Mouse (Mus musculus): Measurements from ENCODE around the gene Vegfb. TPM values are rescaled to one million over a fixed set of nuclear protein-coding genes. Genes with fewer than 3 reads are reported as not detected.

Vegfb gene
- polyA plus RNA-seq (2015; fragmentation: Nextera tagmentation; extraction: Ambion mirVana): 26.2 and 28.0 TPM in 2 replicates

DNA sequence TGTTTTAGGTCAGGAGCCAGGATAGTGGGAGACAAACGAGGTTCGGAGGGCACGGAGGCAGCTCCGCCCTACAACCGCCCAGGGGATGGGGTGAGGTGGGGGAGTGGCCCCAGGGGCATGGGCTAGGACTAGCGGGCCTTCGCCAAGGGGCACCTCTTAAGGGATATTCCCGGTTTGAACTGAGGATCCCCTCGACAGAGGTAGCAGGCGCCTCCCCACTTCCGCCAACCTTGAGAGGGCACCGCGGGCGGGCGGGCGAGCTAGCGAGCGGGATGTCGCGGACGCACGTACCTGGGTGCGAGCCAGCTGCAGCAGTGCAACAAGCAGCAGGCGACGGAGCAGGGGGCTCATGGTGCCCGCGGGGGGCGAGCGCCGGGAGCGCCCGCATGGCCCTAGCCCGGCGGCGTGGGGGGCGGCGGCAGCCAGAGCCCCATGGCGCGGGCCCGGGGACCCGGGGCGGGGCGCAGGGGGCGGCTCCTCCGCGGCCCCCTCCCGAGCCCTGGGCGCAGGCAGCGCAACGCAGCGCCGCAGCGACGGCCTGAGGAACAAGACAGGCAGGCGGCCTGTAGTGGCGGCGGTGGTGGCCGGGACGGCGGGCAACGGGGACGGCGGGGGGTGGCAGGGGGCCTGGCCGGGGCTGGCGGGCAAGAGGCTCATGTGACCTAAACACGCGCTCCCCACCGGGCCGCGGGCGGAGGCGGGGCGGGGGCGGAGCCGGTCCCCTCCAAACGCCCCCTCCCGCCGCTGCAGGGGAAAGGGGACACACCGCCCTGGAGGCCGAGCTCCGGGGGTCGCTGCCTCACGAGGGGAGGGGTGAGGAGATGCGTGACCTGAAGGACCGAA lies at the start of gene Vegfb:
Vegfb (minus strand) TSS at position 591 of the 843 bp plus-strand sequence.
- no peaks in the 10 kb centered on the region for H3K27me3 ChIP-seq (ENCODE audit: control insufficient read depth, insufficient read depth, low read length)
- H3K27ac ChIP-seq (replicated peaks): peak within 1 kb of the TSS; percentile 88
- under 1% methylated on average over 67 of the region's 85 CpGs for WGBS
- peak within 1 kb of the TSS; percentile 83 for H3K9ac ChIP-seq (ENCODE audit: low read length)
- H3K4me1 ChIP-seq (replicated peaks; ENCODE audit: control insufficient read depth, insufficient read depth): peaks cover 2% of the 10 kb centered on the region; the same call in 1 of the 2 replicates
- H3K4me2 ChIP-seq (replicated peaks; ENCODE audit: low read depth): peak within 1 kb of the TSS; percentile 94
- H3K9me3 ChIP-seq (ENCODE audit: control insufficient read depth, low read length): no peaks in the 10 kb centered on the region
- H3K4me3 ChIP-seq (ENCODE audit: low read depth, low read length): peak within 1 kb of the TSS; percentile 74
- peak; percentile 68 for DNase-seq (ENCODE audit: low spot score)
- peak; percentile 49 for ATAC-seq (ENCODE audit: low FRiP score, low TSS enrichment)
- TF ChIP-seq CTCF (IDR thresholded peaks at IDR 0.05; ENCODE audit: low read depth) (no peak), EP300 (optimal IDR thresholded peaks at IDR 0.05) (no peak)
- no peaks in the 10 kb centered on the region for H3K36me3 ChIP-seq (ENCODE audit: control insufficient read depth, insufficient read depth, low read length)

DNA sequence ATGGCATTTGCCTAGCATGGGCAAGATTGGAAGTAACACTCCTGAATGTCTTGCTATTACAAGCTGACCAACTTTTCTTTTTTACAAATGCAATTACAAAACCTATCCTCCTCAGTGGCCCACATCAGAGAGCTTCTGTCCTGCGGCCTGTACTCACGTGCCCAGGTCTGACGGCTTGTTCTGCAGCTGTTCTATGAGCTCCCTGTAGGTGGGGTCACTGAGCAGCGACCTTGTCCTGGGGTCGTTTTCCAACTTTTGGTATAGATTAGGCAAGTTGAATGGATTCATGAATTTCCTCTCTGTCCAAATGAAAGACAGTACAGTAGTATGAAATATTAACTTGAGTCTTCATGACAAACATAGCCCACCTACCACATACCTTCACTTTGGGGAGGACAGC lies 46.6 kb upstream of the Vegfb start:
- Histone ChIP-seq H3K4me1 (replicated peaks; ENCODE audit: control insufficient read depth, insufficient read depth) (peaks cover 4% of the 10 kb centered on the region; the same call in 1 of the 2 replicates), H3K9ac (ENCODE audit: low read length) (no peak overlapping the region), H3K4me3 (ENCODE audit: low read depth, low read length) (no peak overlapping the region), H3K36me3 (ENCODE audit: control insufficient read depth, insufficient read depth, low read length) (peaks cover 20% of the 10 kb centered on the region), H3K27me3 (ENCODE audit: control insufficient read depth, insufficient read depth, low read length) (no peaks in the 10 kb centered on the region), H3K4me2 (replicated peaks; ENCODE audit: low read depth) (no peak overlapping the region), H3K27ac (replicated peaks) (no peak overlapping the region), H3K9me3 (ENCODE audit: control insufficient read depth, low read length) (no peaks in the 10 kb centered on the region)
- WGBS: 94% methylated on average over 5 of the region's 5 CpGs
- TF ChIP-seq CTCF (IDR thresholded peaks at IDR 0.05; ENCODE audit: low read depth) (no peak), EP300 (optimal IDR thresholded peaks at IDR 0.05) (no peak)
- ATAC-seq (ENCODE audit: low FRiP score, low TSS enrichment) (no peak), DNase-seq (ENCODE audit: low spot score) (no peak)

DNA sequence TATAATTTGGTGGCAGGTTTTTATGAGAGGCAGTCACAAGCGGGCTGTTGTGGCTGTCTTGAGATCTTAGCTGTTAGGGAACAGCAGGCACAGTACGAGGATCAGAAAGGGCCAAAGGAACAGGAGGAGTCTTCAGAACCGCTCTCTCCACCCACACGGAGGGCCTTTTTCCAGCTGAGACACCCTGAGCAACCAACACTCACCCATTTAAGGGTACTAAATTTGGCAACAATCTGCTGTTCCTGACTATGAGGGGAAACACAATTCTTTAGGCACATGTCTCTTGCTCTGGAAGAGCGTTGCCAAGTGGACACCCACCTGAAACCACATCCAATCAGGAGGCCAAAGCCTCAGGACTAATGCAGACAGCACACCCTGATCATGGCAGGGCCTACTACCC lies 42.1 kb upstream of the Vegfb start:
- Histone ChIP-seq H3K27me3 (ENCODE audit: control insufficient read depth, insufficient read depth, low read length) (no peaks in the 10 kb centered on the region), H3K4me1 (replicated peaks; ENCODE audit: control insufficient read depth, insufficient read depth) (no peaks in the 10 kb centered on the region), H3K9ac (ENCODE audit: low read length) (no peak overlapping the region), H3K9me3 (ENCODE audit: control insufficient read depth, low read length) (no peaks in the 10 kb centered on the region), H3K4me3 (ENCODE audit: low read depth, low read length) (no peak overlapping the region), H3K4me2 (replicated peaks; ENCODE audit: low read depth) (no peak overlapping the region), H3K27ac (replicated peaks) (no peak overlapping the region), H3K36me3 (ENCODE audit: control insufficient read depth, insufficient read depth, low read length) (peaks cover 38% of the 10 kb centered on the region)
- TF ChIP-seq CTCF (IDR thresholded peaks at IDR 0.05; ENCODE audit: low read depth) (no peak), EP300 (optimal IDR thresholded peaks at IDR 0.05) (no peak)
- DNase-seq (ENCODE audit: low spot score): no peak
- WGBS: 92% methylated on average over 5 of the region's 5 CpGs
- ATAC-seq (ENCODE audit: low FRiP score, low TSS enrichment): no peak

DNA sequence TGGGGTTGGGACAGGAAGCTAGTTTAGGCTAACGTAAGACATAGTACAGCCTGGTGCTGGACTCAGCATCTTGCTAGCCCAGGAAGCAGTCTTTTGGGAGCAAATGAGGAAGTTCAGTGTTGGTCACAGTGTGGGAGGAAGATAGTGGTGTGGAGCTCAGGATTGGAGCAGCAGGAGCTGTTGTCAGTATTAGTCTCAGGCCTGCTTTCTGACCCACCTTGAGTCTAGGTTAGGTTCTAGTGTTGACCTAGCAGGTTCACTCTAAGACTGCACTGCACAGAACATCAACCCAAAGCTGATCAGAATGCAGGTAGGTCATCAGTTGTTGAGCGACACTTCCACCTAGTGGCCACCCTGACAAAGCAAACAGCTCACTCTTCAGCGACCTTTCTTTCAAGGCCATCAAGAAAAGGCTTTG lies 32.8 kb upstream of the Vegfb start:
- Histone ChIP-seq H3K4me2 (replicated peaks; ENCODE audit: low read depth) (no peak overlapping the region), H3K27ac (replicated peaks) (no peak overlapping the region), H3K4me1 (replicated peaks; ENCODE audit: control insufficient read depth, insufficient read depth) (no peaks in the 10 kb centered on the region), H3K9ac (ENCODE audit: low read length) (no peak overlapping the region), H3K27me3 (ENCODE audit: control insufficient read depth, insufficient read depth, low read length) (no peaks in the 10 kb centered on the region), H3K36me3 (ENCODE audit: control insufficient read depth, insufficient read depth, low read length) (peaks cover 20% of the 10 kb centered on the region), H3K9me3 (ENCODE audit: control insufficient read depth, low read length) (no peaks in the 10 kb centered on the region), H3K4me3 (ENCODE audit: low read depth, low read length) (no peak overlapping the region)
- WGBS: 37% methylated on average over 3 of the region's 3 CpGs
- TF ChIP-seq CTCF (IDR thresholded peaks at IDR 0.05; ENCODE audit: low read depth): peak; percentile 89
- TF ChIP-seq EP300 (optimal IDR thresholded peaks at IDR 0.05): no peak
- DNase-seq (ENCODE audit: low spot score) (peak; percentile 71), ATAC-seq (ENCODE audit: low FRiP score, low TSS enrichment) (peak; percentile 72)

DNA sequence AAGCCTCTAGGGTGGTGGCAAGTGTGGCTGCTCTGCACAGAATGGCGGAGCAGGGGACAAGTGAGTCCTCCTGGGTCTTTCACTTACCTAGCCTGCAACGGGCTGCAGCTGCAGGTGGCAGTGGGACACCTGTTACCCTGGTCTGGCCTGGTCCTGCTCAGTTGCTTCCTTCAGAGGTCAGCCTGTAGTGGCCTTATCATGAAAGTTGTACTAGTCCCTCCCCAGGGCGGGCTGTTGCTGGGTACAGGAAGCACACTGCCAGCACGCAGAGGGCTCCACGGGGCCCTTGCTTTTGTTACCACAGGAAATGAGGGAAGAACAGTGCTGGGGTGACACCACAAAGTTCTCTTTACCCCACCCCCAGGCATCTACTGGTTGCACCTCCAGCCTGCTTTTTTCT lies 31.7 kb upstream of the Vegfb start, which contains the start of gene Fermt3:
Fermt3 (minus strand) TSS at position 279 of the 400 bp plus-strand sequence.
- H3K9ac ChIP-seq (ENCODE audit: low read length): no peak within 1 kb of the TSS
- H3K4me2 ChIP-seq (replicated peaks; ENCODE audit: low read depth): no peak within 1 kb of the TSS; the same call in 1 of the 2 replicates
- TF ChIP-seq CTCF (IDR thresholded peaks at IDR 0.05; ENCODE audit: low read depth): no peak
- TF ChIP-seq EP300 (optimal IDR thresholded peaks at IDR 0.05): no peak
- no peaks in the 10 kb centered on the region for H3K27me3 ChIP-seq (ENCODE audit: control insufficient read depth, insufficient read depth, low read length)
- no peaks in the 10 kb centered on the region for H3K9me3 ChIP-seq (ENCODE audit: control insufficient read depth, low read length)
- DNase-seq (ENCODE audit: low spot score): peak; percentile 67
- 59% methylated on average over 5 of the region's 5 CpGs for WGBS
- ATAC-seq (ENCODE audit: low FRiP score, low TSS enrichment): peak; percentile 71
- H3K4me3 ChIP-seq (ENCODE audit: low read depth, low read length): no peak within 1 kb of the TSS
- H3K4me1 ChIP-seq (replicated peaks; ENCODE audit: control insufficient read depth, insufficient read depth): no peaks in the 10 kb centered on the region
- H3K36me3 ChIP-seq (ENCODE audit: control insufficient read depth, insufficient read depth, low read length): peaks cover 16% of the 10 kb centered on the region
- H3K27ac ChIP-seq (replicated peaks): peak within 1 kb of the TSS; percentile 65; the same call in 1 of the 2 replicates

DNA sequence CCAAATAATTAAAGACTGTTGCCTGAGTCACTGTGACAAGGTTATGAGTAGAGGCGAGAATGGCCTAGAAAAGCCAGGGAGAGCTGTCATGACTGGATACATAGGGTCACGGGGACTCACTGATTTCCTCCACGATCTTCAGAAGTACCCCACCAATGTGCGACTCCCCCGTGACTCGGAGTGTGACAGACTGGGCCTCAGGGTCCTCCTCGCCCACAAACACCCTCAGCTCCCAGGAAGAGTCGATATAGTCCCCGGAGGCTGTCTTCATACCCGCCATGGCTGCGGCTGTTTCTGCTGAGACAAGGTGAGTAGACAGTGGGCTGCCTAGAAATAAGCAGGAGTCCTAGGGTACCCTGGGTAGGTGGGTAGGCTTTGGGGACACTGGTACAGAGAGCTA lies 31.1 kb upstream of the Vegfb start:
- no peak for DNase-seq (ENCODE audit: low spot score)
- no peaks in the 10 kb centered on the region for H3K27me3 ChIP-seq (ENCODE audit: control insufficient read depth, insufficient read depth, low read length)
- H3K4me2 ChIP-seq (replicated peaks; ENCODE audit: low read depth): no peak overlapping the region; the same call in 1 of the 2 replicates
- no peak overlapping the region for H3K9ac ChIP-seq (ENCODE audit: low read length)
- H3K36me3 ChIP-seq (ENCODE audit: control insufficient read depth, insufficient read depth, low read length): peaks cover 14% of the 10 kb centered on the region
- TF ChIP-seq EP300 (optimal IDR thresholded peaks at IDR 0.05) (no peak), CTCF (IDR thresholded peaks at IDR 0.05; ENCODE audit: low read depth) (no peak)
- no peaks in the 10 kb centered on the region for H3K9me3 ChIP-seq (ENCODE audit: control insufficient read depth, low read length)
- no peaks in the 10 kb centered on the region for H3K4me1 ChIP-seq (replicated peaks; ENCODE audit: control insufficient read depth, insufficient read depth)
- no peak overlapping the region for H3K4me3 ChIP-seq (ENCODE audit: low read depth, low read length)
- no peak for ATAC-seq (ENCODE audit: low FRiP score, low TSS enrichment)
- 87% methylated on average over 11 of the region's 11 CpGs for WGBS
- peak overlapping the region; percentile 45; the same call in 1 of the 2 replicates for H3K27ac ChIP-seq (replicated peaks)

Data from stomach, postnatal 0 days (tissue).